Mouse (Mus musculus): ENCODE data around the gene Tlr9.

Gene Tlr9

GRCm38 (mm10) chr9:106205713-106206290, 16.6 kb upstream of the Tlr9 start:
- no peak for DNase-seq

- no peak for DNase-seq
These were observed 15.9 kb upstream of the Tlr9 start for GRCm38 (mm10) chr9:106206515-106206914.

DNA sequence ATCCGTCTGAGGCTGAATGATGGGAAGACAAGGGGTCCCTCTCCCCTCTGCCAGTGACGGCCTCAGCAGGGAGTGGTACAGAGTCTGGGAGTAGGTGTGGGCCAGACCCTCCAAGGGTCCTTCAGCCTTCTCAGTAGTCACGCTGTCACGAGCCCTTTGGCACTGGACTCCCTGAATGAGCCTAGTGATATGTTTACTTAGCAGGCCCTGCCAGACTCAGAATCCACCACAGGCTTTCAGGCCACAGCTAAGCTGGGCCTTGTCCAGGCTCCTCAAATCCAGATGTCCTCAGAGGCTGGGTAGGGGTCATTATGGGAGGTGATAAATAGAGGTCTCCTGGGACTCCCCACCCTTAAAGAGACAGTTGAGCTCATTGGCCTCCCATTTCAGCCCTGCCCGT, 14.2 kb upstream of the Tlr9 start:
- DNase-seq = no peak

- DNase-seq = no peak
These were observed 12.4 kb upstream of the Tlr9 start for GRCm38 (mm10) chr9:106209954-106210353.

GRCm38 (mm10) chr9:106210853-106211609, 11.4 kb upstream of the Tlr9 start:
- DNase-seq = no peak

DNA sequence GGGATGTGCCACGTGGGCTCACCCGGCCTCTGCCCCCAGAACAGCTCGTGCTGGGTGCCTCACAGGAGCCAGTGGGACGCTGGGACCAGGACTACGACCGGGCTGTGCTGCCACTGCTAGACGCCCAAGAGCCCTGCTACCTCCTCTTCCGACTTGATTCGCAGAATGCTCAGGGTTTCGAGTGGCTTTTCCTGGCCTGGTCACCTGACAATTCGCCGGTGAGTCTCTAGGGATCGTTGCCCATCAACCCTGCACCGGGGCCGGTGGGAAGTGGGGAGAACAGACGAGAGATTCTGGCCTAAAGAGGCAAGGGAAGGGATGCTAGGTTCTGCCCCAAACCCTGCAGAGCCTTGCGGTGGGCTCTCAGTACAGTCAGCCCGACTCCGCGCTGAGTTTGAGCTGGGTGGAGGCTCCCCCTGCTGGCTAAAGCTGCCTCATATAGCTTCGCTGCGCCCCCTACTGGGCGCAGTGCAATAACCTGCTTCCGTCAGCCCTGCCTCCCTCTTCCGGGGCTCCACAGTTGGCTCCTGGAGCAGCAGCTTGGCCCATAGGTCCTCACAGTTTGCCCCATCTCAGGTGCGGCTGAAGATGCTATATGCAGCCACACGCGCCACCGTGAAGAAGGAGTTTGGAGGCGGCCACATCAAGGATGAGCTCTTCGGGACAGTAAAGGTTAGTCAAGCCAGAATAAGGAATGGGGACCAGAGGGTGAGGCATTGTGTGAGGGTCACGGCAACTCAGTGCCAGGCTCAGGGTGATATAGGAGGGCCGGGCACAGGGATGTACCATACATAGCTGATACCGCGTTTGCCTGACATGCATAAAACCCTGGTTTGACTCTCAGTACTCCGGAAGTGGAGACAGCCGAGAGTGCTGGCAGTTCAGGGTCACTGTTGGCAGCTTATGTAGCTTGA, 10.5 kb upstream of the Tlr9 start:
- DNase-seq = peak; percentile 93

- no peak for DNase-seq
These were observed 9.8 kb upstream of the Tlr9 start for GRCm38 (mm10) chr9:106212594-106212981.

DNA sequence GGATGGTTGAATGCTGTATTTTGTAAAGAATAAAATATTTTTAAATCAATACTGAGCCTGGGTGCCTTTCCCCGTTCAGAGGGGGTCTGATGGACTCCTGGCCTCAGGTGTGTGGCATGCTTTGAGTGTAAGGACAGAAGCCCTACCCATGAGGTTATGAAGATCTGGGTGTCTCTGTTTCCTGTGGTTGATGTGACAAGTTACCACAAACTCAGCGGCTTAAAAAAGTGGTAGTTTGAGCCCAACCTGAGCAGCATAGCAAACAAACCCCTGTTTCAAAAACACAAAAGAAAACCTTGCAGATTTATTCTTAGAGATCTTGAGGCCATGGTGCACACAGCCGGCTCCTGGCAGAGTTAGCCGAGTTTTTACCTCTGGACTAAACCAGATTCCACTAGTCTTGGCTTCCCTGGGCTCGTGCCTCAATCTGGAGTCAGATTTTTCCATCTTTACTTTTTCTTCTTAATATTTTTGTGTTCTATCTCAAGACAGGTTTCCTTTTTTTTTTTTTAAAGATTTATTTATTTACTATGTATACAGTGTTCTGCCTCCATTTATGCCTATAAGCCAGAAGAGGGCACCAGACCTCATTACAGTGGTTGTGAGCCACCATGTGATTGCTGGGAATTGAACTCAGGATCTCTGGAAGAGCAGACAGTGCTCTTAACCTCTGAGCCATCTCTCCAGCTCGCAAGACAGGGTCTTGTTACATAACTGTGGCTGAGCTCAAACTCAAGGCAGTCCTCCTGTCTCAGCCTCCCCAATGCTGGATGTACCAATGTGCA, 6.9 kb upstream of the Tlr9 start:
- no peak for DNase-seq

- no peak for DNase-seq
These were observed 5.4 kb upstream of the Tlr9 start for GRCm38 (mm10) chr9:106216971-106217370.

DNA sequence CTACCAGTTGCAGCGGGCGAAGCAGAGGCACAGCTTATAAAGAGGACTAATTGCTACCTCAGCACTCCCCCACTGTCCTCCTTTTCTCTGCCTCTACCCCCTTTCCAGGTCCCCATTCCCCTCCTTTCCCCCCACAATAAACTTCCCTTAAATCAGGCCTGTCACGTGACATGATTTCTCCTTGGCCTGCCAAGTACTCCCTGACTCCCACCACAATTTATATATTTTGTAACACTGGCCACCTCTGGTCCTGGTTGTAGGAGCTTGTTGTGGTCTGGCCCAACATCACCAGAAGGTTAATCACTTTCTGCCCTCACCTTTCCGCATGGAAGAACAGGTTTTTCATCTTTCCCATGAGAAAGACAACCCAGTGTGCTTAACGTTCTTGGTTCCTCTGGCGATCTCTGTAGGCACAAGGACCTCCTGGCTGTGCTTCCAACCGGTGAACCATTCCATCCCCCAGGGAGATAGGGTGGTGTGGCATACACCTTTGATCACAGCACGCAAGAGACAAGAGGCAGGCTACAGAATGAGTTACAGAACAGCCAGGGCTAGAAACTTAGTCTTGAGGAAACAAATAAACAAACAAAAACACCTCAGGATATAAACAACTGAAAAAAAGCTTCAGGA, 1.4 kb upstream of the Tlr9 start:
- no peak for DNase-seq

- DNase-seq = no peak
These were observed 596 bp downstream of the Tlr9 start for GRCm38 (mm10) chr9:106222994-106223393.

- DNase-seq = no peak
These were observed 3.2 kb downstream of the Tlr9 start for GRCm38 (mm10) chr9:106225469-106226150.

DNA sequence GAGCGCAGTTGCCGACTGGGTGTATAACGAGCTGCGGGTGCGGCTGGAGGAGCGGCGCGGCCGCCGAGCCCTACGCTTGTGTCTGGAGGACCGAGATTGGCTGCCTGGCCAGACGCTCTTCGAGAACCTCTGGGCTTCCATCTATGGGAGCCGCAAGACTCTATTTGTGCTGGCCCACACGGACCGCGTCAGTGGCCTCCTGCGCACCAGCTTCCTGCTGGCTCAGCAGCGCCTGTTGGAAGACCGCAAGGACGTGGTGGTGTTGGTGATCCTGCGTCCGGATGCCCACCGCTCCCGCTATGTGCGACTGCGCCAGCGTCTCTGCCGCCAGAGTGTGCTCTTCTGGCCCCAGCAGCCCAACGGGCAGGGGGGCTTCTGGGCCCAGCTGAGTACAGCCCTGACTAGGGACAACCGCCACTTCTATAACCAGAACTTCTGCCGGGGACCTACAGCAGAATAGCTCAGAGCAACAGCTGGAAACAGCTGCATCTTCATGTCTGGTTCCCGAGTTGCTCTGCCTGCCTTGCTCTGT, 3.8 kb downstream of the Tlr9 start:
- peak; percentile 77 for DNase-seq

DNA sequence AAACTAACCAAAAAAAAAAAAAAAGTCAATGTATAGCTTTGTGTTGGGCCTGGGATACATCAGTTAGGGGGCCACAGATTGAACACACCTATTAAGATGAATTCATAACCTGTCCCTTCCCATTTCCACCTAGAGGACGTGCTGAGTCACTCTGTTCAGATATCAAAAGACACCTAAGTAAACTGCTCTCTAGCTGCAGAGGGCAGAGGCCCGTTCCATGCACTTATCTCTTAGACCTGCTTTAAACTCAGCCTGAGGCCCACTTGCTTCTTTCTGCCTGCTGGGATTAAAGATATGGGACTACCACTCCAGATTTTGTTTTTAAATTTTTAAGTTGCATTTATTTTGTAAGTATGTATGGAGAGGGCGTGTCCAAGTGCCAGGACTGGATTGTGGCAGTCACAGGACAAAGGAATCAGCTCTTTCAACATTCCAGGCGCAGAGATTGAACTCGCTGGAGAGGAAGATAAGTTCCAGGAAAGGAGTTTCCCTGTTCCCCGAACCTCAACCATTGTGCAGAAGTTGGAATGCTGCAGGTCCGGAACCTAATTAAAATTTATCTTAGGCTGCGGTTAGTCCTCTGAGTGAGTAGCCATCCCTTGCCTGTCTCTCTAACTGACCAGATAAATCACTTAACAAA, 5.5 kb downstream of the Tlr9 start:
- DNase-seq = no peak

DNA sequence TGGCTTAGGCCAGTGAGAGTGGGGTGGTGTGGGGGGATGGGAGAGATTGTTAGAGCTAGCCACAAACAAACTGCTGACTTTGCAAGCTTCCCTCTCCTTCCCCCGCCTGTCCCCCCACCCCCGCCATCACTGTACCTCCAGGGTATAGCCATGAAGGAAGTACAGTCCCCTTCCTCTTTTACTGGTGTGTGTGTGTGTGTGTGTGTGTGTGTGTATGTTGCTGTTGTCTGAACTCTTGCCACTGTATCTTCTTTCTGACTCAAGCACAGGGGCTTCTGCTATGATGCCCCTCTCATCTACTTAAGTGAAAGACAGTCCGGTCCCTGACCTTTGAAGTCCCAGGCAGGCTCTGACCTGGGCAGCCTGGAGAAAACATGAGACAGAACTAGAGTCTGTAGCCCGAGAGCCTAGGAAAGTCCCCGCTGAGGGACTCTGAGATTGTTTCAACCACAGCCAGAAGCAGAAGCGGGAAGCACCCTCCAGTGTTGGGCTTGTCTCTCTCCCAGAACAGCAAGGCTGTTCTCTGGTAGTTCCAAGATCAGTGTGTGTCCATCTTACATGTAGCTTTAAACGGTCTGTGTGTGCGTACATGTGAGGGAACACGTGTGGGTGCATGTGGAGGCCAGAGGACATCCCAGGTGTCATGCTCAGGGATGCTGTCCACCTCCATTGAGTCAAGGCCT, 7.8 kb downstream of the Tlr9 start:
- no peak for DNase-seq

GRCm38 (mm10) chr9:106230734-106231106, 8.3 kb downstream of the Tlr9 start:
- DNase-seq = peak; percentile 24

- no peak for DNase-seq
These were observed 8.8 kb downstream of the Tlr9 start for GRCm38 (mm10) chr9:106231220-106231619.

- DNase-seq = no peak
These were observed 9.4 kb downstream of the Tlr9 start for GRCm38 (mm10) chr9:106231816-106232215.

- no peak for DNase-seq
These were observed 10.6 kb downstream of the Tlr9 start for GRCm38 (mm10) chr9:106232956-106233355.

DNA sequence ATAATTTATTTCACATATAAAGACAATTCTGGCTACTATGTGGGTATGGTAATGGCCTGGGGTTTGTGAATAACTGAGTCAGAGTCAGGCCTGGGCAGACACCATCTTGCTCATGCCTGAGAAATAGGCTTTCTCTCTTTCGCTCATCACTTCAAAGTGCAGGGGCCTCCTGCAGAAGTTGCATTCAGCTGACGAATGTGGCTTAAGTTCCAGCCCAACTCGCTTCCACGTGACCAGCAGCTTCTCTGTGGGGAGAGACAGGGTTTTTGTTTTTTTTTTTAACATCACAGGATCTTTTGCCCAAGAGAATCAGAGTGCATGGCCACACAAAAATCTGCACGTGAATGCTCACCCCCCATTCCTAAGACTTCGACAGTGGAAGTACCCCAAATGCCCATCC, 11.6 kb downstream of the Tlr9 start:
- no peak for DNase-seq

Data from retina, postnatal 1 day (tissue).